Mouse (Mus musculus): ENCODE results near the gene Tiam1.

Gene Tiam1

GRCm38 (mm10) chr16:90119969-90120368, 23.6 kb downstream of the Tiam1 start:
- no peak for ATAC-seq (ENCODE audit: insufficient number of reproducible peaks, low FRiP score, low TSS enrichment)

GRCm38 (mm10) chr16:90116637-90117182, 26.9 kb downstream of the Tiam1 start:
- ATAC-seq (ENCODE audit: insufficient number of reproducible peaks, low FRiP score, low TSS enrichment): no peak

GRCm38 (mm10) chr16:90112577-90113155, 30.9 kb downstream of the Tiam1 start:
- ATAC-seq (ENCODE audit: insufficient number of reproducible peaks, low FRiP score, low TSS enrichment): no peak

GRCm38 (mm10) chr16:90109500-90109899, 34.1 kb downstream of the Tiam1 start:
- no peak for ATAC-seq (ENCODE audit: insufficient number of reproducible peaks, low FRiP score, low TSS enrichment)

GRCm38 (mm10) chr16:90104714-90105459, 38.7 kb downstream of the Tiam1 start:
- no peak for ATAC-seq (ENCODE audit: insufficient number of reproducible peaks, low FRiP score, low TSS enrichment)

GRCm38 (mm10) chr16:90103726-90104125, 39.8 kb downstream of the Tiam1 start:
- no peak for ATAC-seq (ENCODE audit: insufficient number of reproducible peaks, low FRiP score, low TSS enrichment)

GRCm38 (mm10) chr16:90102596-90102995, 41.0 kb downstream of the Tiam1 start:
- ATAC-seq (ENCODE audit: insufficient number of reproducible peaks, low FRiP score, low TSS enrichment): no peak

GRCm38 (mm10) chr16:90098191-90098605, 45.4 kb downstream of the Tiam1 start:
- ATAC-seq (ENCODE audit: insufficient number of reproducible peaks, low FRiP score, low TSS enrichment): no peak

GRCm38 (mm10) chr16:90097769-90098168, 45.8 kb downstream of the Tiam1 start:
- no peak for ATAC-seq (ENCODE audit: insufficient number of reproducible peaks, low FRiP score, low TSS enrichment)

GRCm38 (mm10) chr16:90096011-90096410, 47.6 kb downstream of the Tiam1 start:
- ATAC-seq (ENCODE audit: insufficient number of reproducible peaks, low FRiP score, low TSS enrichment): no peak

- ATAC-seq (ENCODE audit: insufficient number of reproducible peaks, low FRiP score, low TSS enrichment): no peak
Observed at GRCm38 (mm10) chr16:90093015-90093414, 50.6 kb downstream of the Tiam1 start.

GRCm38 (mm10) chr16:90091906-90092305, 51.7 kb downstream of the Tiam1 start:
- no peak for ATAC-seq (ENCODE audit: insufficient number of reproducible peaks, low FRiP score, low TSS enrichment)

GRCm38 (mm10) chr16:90091112-90091720, 52.4 kb downstream of the Tiam1 start:
- no peak for ATAC-seq (ENCODE audit: insufficient number of reproducible peaks, low FRiP score, low TSS enrichment)

GRCm38 (mm10) chr16:90090368-90090767, 53.2 kb downstream of the Tiam1 start:
- no peak for ATAC-seq (ENCODE audit: insufficient number of reproducible peaks, low FRiP score, low TSS enrichment)

- ATAC-seq (ENCODE audit: insufficient number of reproducible peaks, low FRiP score, low TSS enrichment): peak; percentile 56; the same call in 1 of the 2 replicates
Observed at GRCm38 (mm10) chr16:90087256-90087655, 56.3 kb downstream of the Tiam1 start.

- no peak for ATAC-seq (ENCODE audit: insufficient number of reproducible peaks, low FRiP score, low TSS enrichment)
Observed at GRCm38 (mm10) chr16:90086111-90086510, 57.5 kb downstream of the Tiam1 start.

GRCm38 (mm10) chr16:90085580-90085979, 58.0 kb downstream of the Tiam1 start:
- no peak for ATAC-seq (ENCODE audit: insufficient number of reproducible peaks, low FRiP score, low TSS enrichment)

GRCm38 (mm10) chr16:90081125-90081524, 62.4 kb downstream of the Tiam1 start:
- ATAC-seq (ENCODE audit: insufficient number of reproducible peaks, low FRiP score, low TSS enrichment): peak; percentile 83

GRCm38 (mm10) chr16:90078806-90079381, 64.7 kb downstream of the Tiam1 start:
- ATAC-seq (ENCODE audit: insufficient number of reproducible peaks, low FRiP score, low TSS enrichment): no peak

- ATAC-seq (ENCODE audit: insufficient number of reproducible peaks, low FRiP score, low TSS enrichment): no peak
Observed at GRCm38 (mm10) chr16:90073510-90073909, 70.1 kb downstream of the Tiam1 start.

- ATAC-seq (ENCODE audit: insufficient number of reproducible peaks, low FRiP score, low TSS enrichment): no peak
Observed at GRCm38 (mm10) chr16:90072651-90073050, 70.9 kb downstream of the Tiam1 start.
